Mouse (Mus musculus) hindbrain, embryonic 12.5 days (tissue): ENCODE measurements around the gene Hoxc11. TPM values are rescaled to one million over a fixed set of nuclear protein-coding genes. Genes with fewer than 3 reads are reported as not detected.

Experiments
- ATAC-seq: fragments of 200-750 bp; cut with Nextera tagmentation; 2 replicates; pipeline ENCODE4 v1.8.0; 2017; ENCODE audit warnings: moderate TSS enrichment; ENCODE audit not compliant: low FRiP score
- H3K27ac ChIP-seq: fragments of 300-500 bp; sonication (generic); 2 replicates; pipeline ENCODE4 v1.5.1; 2016; ENCODE audit warnings: mild to moderate bottlenecking
- H3K27me3 ChIP-seq: fragments of 300-500 bp; sonication (generic); 2 replicates; pipeline ENCODE4 v1.6.1; 2016; ENCODE audit warnings: mild to moderate bottlenecking
- H3K36me3 ChIP-seq: fragments of 300-500 bp; sonication (generic); 2 replicates; pipeline ENCODE4 v1.6.1; 2016; ENCODE audit warnings: mild to moderate bottlenecking
- H3K4me1 ChIP-seq: fragments of 300-500 bp; sonication (generic); 2 replicates; pipeline ENCODE4 v1.6.1; 2016
- H3K4me2 ChIP-seq: fragments of 300-500 bp; sonication (generic); replicated peaks from 2 replicates; pipeline ENCODE4 v1.6.1; 2016; ENCODE audit warnings: mild to moderate bottlenecking
- H3K4me3 ChIP-seq: fragments of 300-500 bp; sonication (generic); 2 replicates; pipeline ENCODE4 v1.5.1; 2016; ENCODE audit warnings: mild to moderate bottlenecking
- H3K9ac ChIP-seq: fragments of 300-500 bp; sonication (generic); 2 replicates; pipeline ENCODE4 v1.6.1; 2016; ENCODE audit warnings: mild to moderate bottlenecking, moderate library complexity
- H3K9me3 ChIP-seq: fragments of 300-500 bp; sonication (generic); replicated peaks from 2 replicates; pipeline ENCODE4 v1.6.1; 2016; ENCODE audit warnings: mild to moderate bottlenecking
- WGBS: fragments of 180-500 bp; shearing (Covaris S2); methylation state at CpG from one replicate; pipeline ENCODE4 v1.1.7; 2016; 5-methylcytosine and 5-hydroxymethylcytosine counted together
- polyA plus RNA-seq: library from polyadenylated mRNA; unstranded; fragments of >200 nt; fragmentation: Nextera tagmentation; extraction: Ambion mirVana; gene quantifications from 2 replicates; pipeline ENCODE4 v1.2.1, GENCODE M21; 2016

The Hoxc11 gene
- polyA plus RNA-seq = not detected in 2 replicates

- WGBS = under 1% methylated on average over 57 of the region's 57 CpGs
- Histone ChIP-seq H3K27me3 (peaks cover 99% of the 10 kb centered on the region), H3K4me2 (no peak within 1 kb of the TSS), H3K9me3 (no peaks in the 10 kb centered on the region), H3K36me3 (no peaks in the 10 kb centered on the region), H3K27ac (no peak within 1 kb of the TSS), H3K4me3 (no peak within 1 kb of the TSS), H3K4me1 (no peaks in the 10 kb centered on the region), H3K9ac (no peak within 1 kb of the TSS)
- ATAC-seq = no peak
These were observed at the start of gene Hoxc11 for GRCm38 (mm10) chr15:102954192-102955006. Gene Hoxc11 (plus strand): TSS chr15:102954427.

- H3K36me3 ChIP-seq = no peaks in the 10 kb centered on the region
- H3K9me3 ChIP-seq = no peaks in the 10 kb centered on the region
- H3K4me3 ChIP-seq = no peak overlapping the region
- no peak overlapping the region for H3K9ac ChIP-seq
- 52% methylated on average over 1 of the region's 1 CpGs for WGBS
- no peak overlapping the region for H3K4me2 ChIP-seq
- no peaks in the 10 kb centered on the region for H3K4me1 ChIP-seq
- no peak overlapping the region for H3K27ac ChIP-seq
- no peak for ATAC-seq
- H3K27me3 ChIP-seq = peaks cover 81% of the 10 kb centered on the region
These were observed 49.3 kb upstream of the Hoxc11 start for GRCm38 (mm10) chr15:102904946-102905345.

- H3K27ac ChIP-seq = no peak overlapping the region
- H3K9me3 ChIP-seq = no peaks in the 10 kb centered on the region
- H3K4me1 ChIP-seq = no peaks in the 10 kb centered on the region
- no peak overlapping the region for H3K4me2 ChIP-seq
- no peaks in the 10 kb centered on the region for H3K36me3 ChIP-seq
- no peak overlapping the region for H3K9ac ChIP-seq
- no peak for ATAC-seq
- 0% methylated on average over 4 of the region's 4 CpGs for WGBS
- H3K4me3 ChIP-seq = no peak overlapping the region
- peaks cover 95% of the 10 kb centered on the region for H3K27me3 ChIP-seq
These were observed 44.7 kb upstream of the Hoxc11 start for GRCm38 (mm10) chr15:102909536-102909935.

- no peak overlapping the region for H3K4me3 ChIP-seq
- WGBS = under 1% methylated on average over 18 of the region's 18 CpGs
- no peak overlapping the region for H3K27ac ChIP-seq
- H3K9ac ChIP-seq = no peak overlapping the region
- no peak for ATAC-seq
- H3K36me3 ChIP-seq = no peaks in the 10 kb centered on the region
- no peak overlapping the region for H3K4me2 ChIP-seq
- no peaks in the 10 kb centered on the region for H3K9me3 ChIP-seq
- H3K27me3 ChIP-seq = peaks cover 95% of the 10 kb centered on the region
- no peaks in the 10 kb centered on the region for H3K4me1 ChIP-seq
These were observed 44.2 kb upstream of the Hoxc11 start for GRCm38 (mm10) chr15:102910038-102910437.

GRCm38 (mm10) chr15:102910496-102911095, 43.6 kb upstream of the Hoxc11 start:
- H3K27me3 ChIP-seq = peaks cover 95% of the 10 kb centered on the region
- H3K4me3 ChIP-seq = no peak overlapping the region
- ATAC-seq = no peak
- H3K36me3 ChIP-seq = no peaks in the 10 kb centered on the region
- under 1% methylated on average over 22 of the region's 22 CpGs for WGBS
- no peaks in the 10 kb centered on the region for H3K9me3 ChIP-seq
- no peak overlapping the region for H3K27ac ChIP-seq
- no peak overlapping the region for H3K9ac ChIP-seq
- H3K4me2 ChIP-seq = no peak overlapping the region
- H3K4me1 ChIP-seq = no peaks in the 10 kb centered on the region

GRCm38 (mm10) chr15:102913038-102913585, 41.1 kb upstream of the Hoxc11 start:
- H3K4me2 ChIP-seq = no peak overlapping the region
- H3K36me3 ChIP-seq = no peaks in the 10 kb centered on the region
- ATAC-seq = no peak
- no peaks in the 10 kb centered on the region for H3K4me1 ChIP-seq
- H3K9me3 ChIP-seq = no peaks in the 10 kb centered on the region
- H3K9ac ChIP-seq = no peak overlapping the region
- H3K4me3 ChIP-seq = no peak overlapping the region
- peaks cover 95% of the 10 kb centered on the region for H3K27me3 ChIP-seq
- under 1% methylated on average over 19 of the region's 19 CpGs for whole genome bisulfite sequencing
- no peak overlapping the region for H3K27ac ChIP-seq

- Histone ChIP-seq H3K27me3 (peaks cover 96% of the 10 kb centered on the region), H3K4me2 (no peak overlapping the region), H3K9me3 (no peaks in the 10 kb centered on the region), H3K27ac (no peak overlapping the region), H3K4me1 (peaks cover 12% of the 10 kb centered on the region), H3K36me3 (no peaks in the 10 kb centered on the region), H3K4me3 (no peak overlapping the region), H3K9ac (no peak overlapping the region)
- under 1% methylated on average over 20 of the region's 20 CpGs for WGBS
- no peak for ATAC-seq
These were observed 36.2 kb upstream of the Hoxc11 start for GRCm38 (mm10) chr15:102917972-102918572.

- Histone ChIP-seq H3K9me3 (no peaks in the 10 kb centered on the region), H3K4me3 (no peak overlapping the region), H3K27ac (no peak overlapping the region), H3K9ac (no peak overlapping the region), H3K27me3 (peaks cover 96% of the 10 kb centered on the region), H3K4me2 (no peak overlapping the region), H3K4me1 (peaks cover 12% of the 10 kb centered on the region), H3K36me3 (no peaks in the 10 kb centered on the region)
- WGBS = 3% methylated on average over 7 of the region's 7 CpGs
- ATAC-seq = no peak
These were observed 35.5 kb upstream of the Hoxc11 start for GRCm38 (mm10) chr15:102918611-102919265.

GRCm38 (mm10) chr15:102919336-102920180, 34.7 kb upstream of the Hoxc11 start:
- H3K27ac ChIP-seq = no peak overlapping the region
- no peak overlapping the region for H3K4me2 ChIP-seq

GRCm38 (mm10) chr15:102920619-102921018, 33.6 kb upstream of the Hoxc11 start:
- 1% methylated on average over 19 of the region's 20 CpGs for WGBS
- peak; percentile 90 for ATAC-seq
- Histone ChIP-seq H3K36me3 (no peaks in the 10 kb centered on the region), H3K4me1 (peaks cover 12% of the 10 kb centered on the region), H3K27ac (no peak overlapping the region), H3K27me3 (peaks cover 98% of the 10 kb centered on the region), H3K9me3 (no peaks in the 10 kb centered on the region), H3K4me3 (peak overlapping the region; percentile 16), H3K4me2 (peak overlapping the region; percentile 37), H3K9ac (no peak overlapping the region)

More at GRCm38 (mm10) chr15:102919336-102920180, 34.7 kb upstream of the Hoxc11 start:
- Histone ChIP-seq H3K9ac (no peak overlapping the region), H3K27me3 (peaks cover 99% of the 10 kb centered on the region), H3K36me3 (no peaks in the 10 kb centered on the region), H3K4me1 (peaks cover 12% of the 10 kb centered on the region), H3K9me3 (no peaks in the 10 kb centered on the region), H3K4me3 (no peak overlapping the region)
- 2% methylated on average over 12 of the region's 12 CpGs for WGBS
- no peak for ATAC-seq
